Mouse (Mus musculus) cerebellum, adult 11-12 months (tissue): ENCODE results near the gene Rsph1.

Source experiments
- DNase-seq: peaks from one replicate; pipeline ENCODE4 v3.0.0; 2022

Rsph1 gene

DNA sequence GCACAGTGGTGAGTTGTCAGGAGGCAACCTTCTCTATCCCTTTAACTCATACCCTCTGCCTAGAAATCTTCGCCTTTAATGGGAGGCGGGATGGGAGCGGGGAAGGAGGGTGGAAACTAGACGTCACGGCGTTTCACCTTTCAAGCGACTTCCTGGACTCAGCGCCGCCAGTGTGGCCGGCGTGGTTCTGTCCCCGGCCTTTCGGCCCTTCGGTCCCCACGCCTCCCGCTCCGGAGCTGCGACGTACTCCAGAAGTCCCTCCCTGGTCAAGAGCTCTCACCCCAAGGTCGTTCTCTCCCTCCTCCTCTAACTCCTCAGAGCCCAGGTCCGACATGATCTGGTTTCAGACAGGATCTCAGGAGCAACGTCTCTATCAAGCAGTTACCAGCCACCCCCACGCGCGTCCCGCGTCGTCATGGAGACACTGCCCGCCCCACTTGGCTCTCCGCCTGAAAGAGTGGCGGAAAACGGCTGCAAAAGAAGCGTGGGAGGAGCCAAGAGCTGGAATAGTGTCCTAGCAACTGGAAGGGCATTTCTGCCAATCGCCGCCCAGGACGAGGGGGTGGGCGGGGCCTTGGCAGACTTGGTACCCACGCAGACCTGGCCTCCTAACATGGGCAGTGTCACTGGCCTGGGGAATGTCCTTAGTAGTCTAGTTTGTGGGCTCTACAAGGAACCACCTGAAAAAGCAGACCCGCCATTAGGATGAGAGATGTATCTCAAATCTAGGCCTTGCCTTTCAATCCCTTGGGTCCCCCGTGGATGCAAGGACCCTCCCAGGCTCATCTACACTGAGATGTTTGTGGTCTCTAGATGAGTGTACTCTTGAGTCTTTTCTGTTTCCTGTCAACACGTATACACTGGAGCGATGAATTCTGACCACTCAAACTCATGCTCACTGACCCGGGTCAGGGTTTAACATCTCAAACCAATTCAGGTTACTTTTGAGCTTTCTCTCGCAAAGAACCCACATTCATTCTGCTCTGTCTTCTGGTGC lies at the start of gene Rsph1:
Rsph1 (minus strand) TSS at position 462 of the 997 bp plus-strand sequence.
- peak; percentile 91 for DNase-seq

- no peak for DNase-seq
Measured at GRCm38 (mm10) chr17:31326220-31326852, 49.2 kb upstream of the Rsph1 start.

GRCm38 (mm10) chr17:31325451-31326219 lies 48.5 kb upstream of the Rsph1 start:
- no peak for DNase-seq

- no peak for DNase-seq
Measured at GRCm38 (mm10) chr17:31324227-31324626, 47.0 kb upstream of the Rsph1 start.

GRCm38 (mm10) chr17:31323379-31323778 lies 46.2 kb upstream of the Rsph1 start:
- no peak for DNase-seq

GRCm38 (mm10) chr17:31322446-31322845 lies 45.3 kb upstream of the Rsph1 start:
- DNase-seq: no peak

- DNase-seq: peak; percentile 54
Measured at GRCm38 (mm10) chr17:31321425-31321824, 44.2 kb upstream of the Rsph1 start.

GRCm38 (mm10) chr17:31318906-31319767 lies 42.0 kb upstream of the Rsph1 start:
- no peak for DNase-seq

GRCm38 (mm10) chr17:31317521-31318272 lies 40.5 kb upstream of the Rsph1 start:
- DNase-seq: no peak

GRCm38 (mm10) chr17:31316998-31317397 lies 39.8 kb upstream of the Rsph1 start:
- no peak for DNase-seq

GRCm38 (mm10) chr17:31315993-31316392 lies 38.8 kb upstream of the Rsph1 start:
- no peak for DNase-seq

DNA sequence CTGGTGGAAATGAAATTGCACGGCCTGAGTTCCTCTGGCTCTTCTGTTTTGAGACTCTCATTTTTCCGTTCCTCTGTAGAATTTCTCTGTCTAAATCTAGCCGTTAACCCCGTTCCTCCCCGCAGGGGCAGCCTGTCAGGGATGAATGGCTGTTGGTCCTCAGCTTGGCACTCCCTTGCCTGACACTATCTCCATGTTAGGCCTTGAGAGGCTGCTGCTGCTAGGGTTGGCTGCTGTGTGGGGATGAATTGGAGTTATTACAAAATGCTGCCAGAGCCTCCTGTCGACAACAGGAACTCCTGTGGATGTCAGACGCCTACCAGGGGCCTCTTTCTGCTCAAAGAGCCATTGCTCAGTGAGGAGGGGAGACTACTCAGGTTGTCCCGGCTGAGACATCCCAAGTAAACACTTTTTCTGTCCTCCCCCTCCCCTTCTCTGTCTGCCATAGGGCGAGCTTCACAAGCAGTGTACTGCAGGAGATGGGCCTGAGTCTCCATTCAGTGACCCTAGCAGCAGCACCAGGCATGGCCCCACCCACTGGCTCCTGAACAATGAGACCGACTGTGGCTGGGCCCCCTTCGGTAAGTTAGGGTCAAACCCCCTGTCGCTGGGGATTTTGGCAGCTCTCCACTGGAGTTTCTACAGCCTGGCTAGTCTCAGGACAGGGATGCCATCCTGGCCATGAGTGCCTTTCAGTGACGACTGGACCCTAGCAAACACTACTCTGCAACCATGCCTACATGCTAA lies 38.0 kb upstream of the Rsph1 start:
- no peak for DNase-seq

DNA sequence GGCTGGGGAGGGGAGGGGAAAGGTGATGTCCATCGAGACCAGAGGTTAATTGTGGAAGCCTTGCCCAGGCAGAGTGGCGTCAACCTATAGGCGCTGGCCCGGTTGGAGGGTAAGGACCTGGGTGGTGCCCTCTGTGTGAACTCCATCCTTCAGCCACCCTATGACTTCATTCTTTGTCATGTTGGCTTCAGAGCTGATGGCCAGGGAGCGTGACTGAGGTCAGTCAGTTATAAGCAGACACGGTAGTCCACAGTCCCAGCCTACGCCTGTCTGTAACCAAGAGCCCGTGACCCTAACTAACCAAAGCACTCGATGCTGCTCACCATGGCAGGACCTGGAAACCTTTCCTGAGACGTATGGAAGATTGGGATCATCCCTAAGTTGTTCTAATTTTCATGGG lies 35.5 kb upstream of the Rsph1 start:
- DNase-seq: no peak

GRCm38 (mm10) chr17:31311047-31311446 lies 33.9 kb upstream of the Rsph1 start:
- DNase-seq: no peak

- no peak for DNase-seq
Measured at GRCm38 (mm10) chr17:31309281-31309793, 32.2 kb upstream of the Rsph1 start.

- DNase-seq: no peak
Measured at GRCm38 (mm10) chr17:31308291-31308816, 31.2 kb upstream of the Rsph1 start.

DNA sequence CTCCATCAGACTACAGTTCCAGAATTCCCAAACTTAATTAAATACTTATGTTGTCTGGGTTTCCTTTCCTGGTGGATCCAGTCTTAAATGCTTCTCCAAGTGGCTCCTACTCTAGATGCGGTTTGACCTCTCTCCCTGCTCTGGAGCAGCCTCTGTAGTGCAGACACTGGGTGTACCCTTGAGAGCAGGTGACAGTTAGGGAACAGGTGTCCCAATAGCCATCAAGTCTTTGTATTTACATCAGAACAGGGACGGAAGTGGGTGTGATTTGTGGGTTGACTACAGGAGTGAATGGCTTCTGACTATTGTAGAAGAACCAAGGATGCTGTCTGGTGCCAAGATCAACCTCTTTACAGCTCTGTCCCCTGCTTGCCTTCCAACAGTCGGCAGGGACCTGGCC lies 30.6 kb upstream of the Rsph1 start:
- DNase-seq: no peak

DNA sequence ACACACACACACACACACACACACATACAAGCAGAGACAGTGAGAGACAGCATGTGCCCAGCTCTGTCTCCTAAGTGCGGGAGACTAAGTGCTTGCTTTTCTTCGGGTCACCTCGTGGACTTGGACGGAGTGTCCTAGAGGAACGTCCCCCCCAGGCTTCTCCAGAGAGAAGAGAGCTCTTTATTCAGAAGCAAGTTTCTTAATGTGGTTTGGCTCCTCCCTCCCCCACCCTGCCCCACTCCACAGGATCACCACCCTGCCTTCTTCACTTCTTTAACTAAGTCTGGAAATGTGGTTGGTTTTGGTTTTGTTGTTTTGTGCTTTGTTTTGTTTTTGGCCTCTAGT lies 28.6 kb upstream of the Rsph1 start:
- no peak for DNase-seq

DNA sequence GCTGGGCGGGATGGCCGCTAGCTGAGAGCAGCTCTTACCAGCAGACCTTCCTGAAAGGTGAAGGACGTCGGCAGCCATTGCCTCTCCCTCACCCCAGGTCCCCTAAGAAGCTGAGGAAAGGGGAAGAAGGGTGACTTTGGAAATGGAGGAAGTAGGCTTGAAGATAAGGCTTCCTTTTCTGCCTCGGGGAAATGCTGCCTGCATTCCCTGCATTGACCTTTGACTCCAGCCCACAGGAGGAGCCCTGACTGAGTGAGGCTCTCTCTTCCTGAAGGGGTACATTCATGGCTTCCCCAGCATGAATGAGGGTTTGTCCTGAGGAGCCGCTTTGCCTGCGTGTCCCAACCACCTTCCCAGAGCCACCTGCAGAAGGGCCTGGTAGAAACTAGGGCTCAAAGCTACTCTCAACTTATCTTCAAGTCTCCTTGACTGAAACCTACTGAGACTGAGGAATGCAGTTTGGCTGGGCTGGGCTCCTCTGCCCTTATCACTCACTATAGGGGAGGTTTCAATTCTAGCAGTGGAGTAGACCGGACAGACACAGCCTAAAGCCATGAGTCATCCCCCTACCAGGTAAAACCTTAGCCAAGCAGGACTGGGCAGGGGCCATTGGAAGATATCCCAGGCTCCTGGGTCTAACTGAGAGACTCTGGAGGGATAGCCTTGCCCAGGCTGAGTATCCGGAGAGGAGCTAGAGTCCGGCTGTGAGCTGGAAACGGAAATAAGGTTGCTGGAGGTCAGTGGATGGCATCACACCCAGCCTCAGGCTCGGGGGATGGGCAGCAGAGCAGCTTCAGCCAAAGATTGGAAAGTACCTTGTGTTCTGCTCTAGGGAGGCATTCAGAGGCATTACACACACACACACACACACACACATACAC lies 28.0 kb upstream of the Rsph1 start:
- DNase-seq: no peak
